Mouse (Mus musculus): ENCODE results near the gene Hsf2. TPM values are rescaled to one million over a fixed set of nuclear protein-coding genes. Genes with fewer than 3 reads are reported as not detected.

Gene Hsf2
- polyA plus RNA-seq, 1 experiment: 54.0 TPM

GRCm38 (mm10) chr10:57484741-57485140, 1.4 kb upstream of the Hsf2 start:
- TF ChIP-seq POLR2A (IDR thresholded peaks at IDR 0.05; ENCODE audit: borderline replicate concordance, extremely low read depth, insufficient read depth, insufficient read length, poor library complexity, severe bottlenecking) (no peak), CTCF (IDR thresholded peaks at IDR 0.05; ENCODE audit: borderline replicate concordance, extremely low read depth, insufficient read depth, insufficient read length) (no peak)
- DNase-seq (ENCODE audit: low read depth): no peak

DNA sequence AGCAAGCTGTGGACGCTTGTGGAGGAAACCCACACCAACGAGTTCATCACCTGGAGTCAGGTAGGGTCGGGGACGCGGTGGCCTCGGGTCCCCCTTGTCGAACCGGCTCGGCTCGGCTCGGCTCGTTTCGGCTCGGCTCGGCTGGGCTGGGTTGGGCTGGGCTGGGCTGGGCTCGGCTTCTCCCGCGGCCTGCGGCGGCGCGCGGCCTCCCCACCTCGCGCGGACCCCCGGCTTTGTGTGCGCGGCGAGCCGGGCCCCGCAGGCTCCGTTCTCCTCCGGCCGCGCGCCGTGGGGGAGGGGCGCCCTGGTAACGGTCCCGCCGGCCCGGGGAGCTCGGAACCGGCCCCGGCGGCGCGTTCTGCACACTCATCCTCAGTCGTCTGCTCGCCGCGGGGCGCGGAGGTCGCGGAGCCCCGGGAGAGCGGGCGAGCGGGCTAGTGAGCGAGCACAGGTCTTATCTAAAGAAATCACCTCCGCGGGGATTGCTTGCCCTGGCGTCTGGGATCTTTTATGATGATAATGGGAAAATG, 422 bp downstream of the Hsf2 start:
- no peak for DNase-seq (ENCODE audit: low read depth)
- TF ChIP-seq CTCF (IDR thresholded peaks at IDR 0.05; ENCODE audit: borderline replicate concordance, extremely low read depth, insufficient read depth, insufficient read length) (no peak), POLR2A (IDR thresholded peaks at IDR 0.05; ENCODE audit: borderline replicate concordance, extremely low read depth, insufficient read depth, insufficient read length, poor library complexity, severe bottlenecking) (no peak)

- DNase-seq (ENCODE audit: low read depth): peak; percentile 85
- TF ChIP-seq POLR2A (IDR thresholded peaks at IDR 0.05; ENCODE audit: borderline replicate concordance, extremely low read depth, insufficient read depth, insufficient read length, poor library complexity, severe bottlenecking) (no peak), CTCF (IDR thresholded peaks at IDR 0.05; ENCODE audit: borderline replicate concordance, extremely low read depth, insufficient read depth, insufficient read length) (no peak)
Observed at GRCm38 (mm10) chr10:57487201-57487600, 1.0 kb downstream of the Hsf2 start.

DNA sequence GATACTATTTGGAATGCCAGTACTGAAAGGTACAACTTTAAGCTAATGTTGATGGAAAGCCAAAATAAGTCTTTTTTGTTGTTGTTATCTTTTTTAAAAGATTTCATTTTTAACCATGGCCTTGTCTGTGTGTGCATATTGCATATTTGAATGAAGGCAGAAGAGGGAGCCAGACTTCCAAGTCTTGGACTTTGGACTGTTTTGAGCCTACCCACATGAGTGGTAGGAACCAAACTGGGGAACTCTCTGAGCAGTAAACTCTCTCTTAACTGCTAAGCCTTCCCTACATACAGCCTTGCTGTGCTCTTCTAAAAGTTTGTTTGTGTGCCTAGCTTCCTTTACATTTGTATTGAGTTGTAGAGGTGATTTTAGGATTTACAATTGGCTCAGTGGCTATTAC, 2.4 kb downstream of the Hsf2 start:
- TF ChIP-seq CTCF (IDR thresholded peaks at IDR 0.05; ENCODE audit: borderline replicate concordance, extremely low read depth, insufficient read depth, insufficient read length): no peak
- no peak for TF ChIP-seq POLR2A (IDR thresholded peaks at IDR 0.05; ENCODE audit: borderline replicate concordance, extremely low read depth, insufficient read depth, insufficient read length, poor library complexity, severe bottlenecking)
- DNase-seq (ENCODE audit: low read depth): peak; percentile 14

DNA sequence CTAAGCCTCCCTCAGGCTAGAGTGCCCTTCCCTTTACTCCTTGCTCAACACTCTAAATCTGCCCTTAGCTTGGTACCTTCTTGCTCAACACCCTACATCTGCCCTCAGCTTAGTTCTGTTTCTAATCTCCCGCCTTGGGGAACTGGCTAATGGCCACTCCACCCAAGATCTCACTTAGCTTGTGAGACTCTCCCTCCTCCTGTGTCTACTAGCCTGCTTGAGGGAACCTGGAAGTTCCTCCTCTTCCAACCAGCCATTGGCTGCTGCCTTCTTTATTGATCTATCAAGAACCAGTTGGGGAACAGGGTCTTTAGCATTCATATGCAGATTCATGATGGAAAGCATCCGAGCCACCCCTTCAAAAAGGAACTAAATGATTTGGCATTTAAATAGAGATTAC, 5.9 kb downstream of the Hsf2 start:
- DNase-seq (ENCODE audit: low read depth): peak; percentile 12
- no peak for TF ChIP-seq CTCF (IDR thresholded peaks at IDR 0.05; ENCODE audit: borderline replicate concordance, extremely low read depth, insufficient read depth, insufficient read length)
- TF ChIP-seq POLR2A (IDR thresholded peaks at IDR 0.05; ENCODE audit: borderline replicate concordance, extremely low read depth, insufficient read depth, insufficient read length, poor library complexity, severe bottlenecking): no peak

DNA sequence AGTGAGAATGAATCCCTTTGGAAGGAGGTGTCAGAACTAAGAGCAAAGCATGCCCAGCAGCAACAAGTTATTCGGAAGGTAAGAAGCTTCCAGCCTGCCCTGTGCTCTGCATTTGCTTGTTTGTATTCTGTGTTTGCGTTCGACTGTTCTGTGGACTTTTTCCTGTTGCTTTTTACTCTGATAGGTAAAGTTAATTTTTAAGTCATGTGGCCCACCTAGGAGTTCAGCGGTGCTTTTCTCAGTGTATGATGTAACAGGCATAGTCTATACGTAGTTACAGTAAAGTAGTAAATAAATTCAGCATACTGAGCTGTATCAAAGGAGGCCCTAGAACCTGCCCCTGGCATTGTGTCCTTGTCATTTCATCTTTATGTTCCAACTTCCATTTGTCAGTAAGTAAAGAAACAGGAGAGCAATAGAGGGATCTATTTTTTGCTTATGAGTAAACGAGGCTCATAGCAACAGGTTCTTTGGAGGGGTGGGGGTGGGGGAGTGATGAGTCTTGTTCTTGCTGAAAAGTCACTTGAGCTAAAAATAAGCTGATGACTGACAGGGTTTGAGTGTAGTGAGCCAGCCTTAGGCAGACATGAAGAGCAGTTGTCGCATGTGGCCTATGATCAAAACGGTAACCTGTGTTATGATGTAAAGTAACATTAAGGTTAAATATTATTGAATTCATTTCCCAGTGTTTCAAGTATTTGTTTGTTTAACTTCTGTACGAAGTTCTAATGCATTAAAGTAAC, 13.4 kb downstream of the Hsf2 start:
- DNase-seq (ENCODE audit: low read depth): no peak
- TF ChIP-seq POLR2A (IDR thresholded peaks at IDR 0.05; ENCODE audit: borderline replicate concordance, extremely low read depth, insufficient read depth, insufficient read length, poor library complexity, severe bottlenecking) (no peak), CTCF (IDR thresholded peaks at IDR 0.05; ENCODE audit: borderline replicate concordance, extremely low read depth, insufficient read depth, insufficient read length) (no peak)

- no peak for TF ChIP-seq POLR2A (IDR thresholded peaks at IDR 0.05; ENCODE audit: borderline replicate concordance, extremely low read depth, insufficient read depth, insufficient read length, poor library complexity, severe bottlenecking)
- TF ChIP-seq CTCF (IDR thresholded peaks at IDR 0.05; ENCODE audit: borderline replicate concordance, extremely low read depth, insufficient read depth, insufficient read length): no peak
- no peak for DNase-seq (ENCODE audit: low read depth)
Observed at GRCm38 (mm10) chr10:57514616-57515015, 28.4 kb downstream of the Hsf2 start.

- TF ChIP-seq POLR2A (IDR thresholded peaks at IDR 0.05; ENCODE audit: borderline replicate concordance, extremely low read depth, insufficient read depth, insufficient read length, poor library complexity, severe bottlenecking): no peak
- TF ChIP-seq CTCF (IDR thresholded peaks at IDR 0.05; ENCODE audit: borderline replicate concordance, extremely low read depth, insufficient read depth, insufficient read length): no peak
- DNase-seq (ENCODE audit: low read depth): no peak
Observed at GRCm38 (mm10) chr10:57515278-57515677, 29.1 kb downstream of the Hsf2 start.

GRCm38 (mm10) chr10:57526469-57526868, 40.3 kb downstream of the Hsf2 start:
- DNase-seq (ENCODE audit: low read depth): no peak
- TF ChIP-seq POLR2A (IDR thresholded peaks at IDR 0.05; ENCODE audit: borderline replicate concordance, extremely low read depth, insufficient read depth, insufficient read length, poor library complexity, severe bottlenecking): no peak
- TF ChIP-seq CTCF (IDR thresholded peaks at IDR 0.05; ENCODE audit: borderline replicate concordance, extremely low read depth, insufficient read depth, insufficient read length): no peak

GRCm38 (mm10) chr10:57531076-57531475, 44.9 kb downstream of the Hsf2 start:
- no peak for TF ChIP-seq POLR2A (IDR thresholded peaks at IDR 0.05; ENCODE audit: borderline replicate concordance, extremely low read depth, insufficient read depth, insufficient read length, poor library complexity, severe bottlenecking)
- TF ChIP-seq CTCF (IDR thresholded peaks at IDR 0.05; ENCODE audit: borderline replicate concordance, extremely low read depth, insufficient read depth, insufficient read length): no peak
- DNase-seq (ENCODE audit: low read depth): peak; percentile 12

DNA sequence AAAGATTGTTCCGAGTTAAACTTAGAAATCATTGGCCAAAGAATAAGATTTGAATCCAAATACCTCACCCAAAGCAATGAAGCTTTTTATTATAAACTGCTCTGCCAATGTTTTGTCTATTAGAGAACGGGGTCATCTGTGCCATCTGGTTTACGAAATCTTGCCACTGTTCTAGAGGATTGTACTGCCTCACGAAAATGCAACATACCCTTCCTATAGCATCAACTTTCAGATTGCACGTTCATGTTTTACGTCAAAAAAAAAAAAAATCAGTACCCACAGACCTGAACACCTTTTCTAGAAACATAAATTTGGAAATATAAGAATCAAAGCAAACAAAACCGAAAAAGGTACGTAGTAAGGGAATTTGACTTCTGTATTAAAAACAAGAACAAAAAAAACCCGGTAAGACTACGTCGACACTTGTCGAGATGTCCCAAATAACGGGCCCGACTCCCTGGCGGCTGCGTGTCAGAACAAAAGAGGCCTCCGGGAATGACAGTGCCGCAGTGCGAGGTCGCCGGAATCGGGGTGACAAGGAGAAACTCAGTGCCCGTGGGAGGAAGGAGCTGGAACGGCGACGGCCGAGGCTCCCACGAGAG, 45.5 kb downstream of the Hsf2 start:
- no peak for DNase-seq (ENCODE audit: low read depth)

More for the DNA sequence above, 45.5 kb downstream of the Hsf2 start:
- TF ChIP-seq POLR2A (IDR thresholded peaks at IDR 0.05; ENCODE audit: borderline replicate concordance, extremely low read depth, insufficient read depth, insufficient read length, poor library complexity, severe bottlenecking) (no peak), CTCF (IDR thresholded peaks at IDR 0.05; ENCODE audit: borderline replicate concordance, extremely low read depth, insufficient read depth, insufficient read length) (no peak)
